Mouse (Mus musculus): ENCODE measurements around the gene Gm42417. TPM values are rescaled to one million over a fixed set of nuclear protein-coding genes. Genes with fewer than 3 reads are reported as not detected.

Gm42417 gene
- total and polyA plus RNA-seq, 2 experiments = not detected

- H3K4me1 ChIP-seq (ENCODE audit: control insufficient read depth, insufficient read depth, low read length) = peaks cover 5% of the 10 kb centered on the region
- peak within 1 kb of the TSS; percentile 76 for H3K9ac ChIP-seq (ENCODE audit: low read depth, low read length)
- H3K27ac ChIP-seq (replicated peaks; ENCODE audit: insufficient read depth, low read depth, low read length) = peak within 1 kb of the TSS; percentile 43
- peak; percentile 96 for DNase-seq (ENCODE audit: extremely low read depth, low read depth, low spot score)
- peaks cover 6% of the 10 kb centered on the region; the same call in 1 of the 2 replicates for H3K79me2 ChIP-seq (ENCODE audit: control insufficient read depth, insufficient read depth, low read length)
- peak; percentile 99 for TF ChIP-seq CTCF (IDR thresholded peaks at IDR 0.05; ENCODE audit: low read depth, low read length)
- no peak for TF ChIP-seq POLR2A (IDR thresholded peaks at IDR 0.05; ENCODE audit: extremely low read depth, insufficient read depth, low read length)
- 0 out of 2 replicates have a peak, but pooled peaks cover 2% of the 10 kb centered on the region for H3K36me3 ChIP-seq (ENCODE audit: control insufficient read depth, insufficient read depth, low read length)
- no peaks in the 10 kb centered on the region for H3K27me3 ChIP-seq (ENCODE audit: control insufficient read depth, insufficient read depth, low read length)
- under 1% methylated on average over 43 of the region's 43 CpGs for WGBS
- peak within 1 kb of the TSS; percentile 73 for H3K4me3 ChIP-seq (ENCODE audit: insufficient read depth, low read depth, low read length)
Observed at GRCm38 (mm10) chr1:36546888-36547471, 7.8 kb upstream of the Gm42417 start, which contains the start of gene Ankrd39. TSS of gene Ankrd39 (minus strand) at chr1:36547445.

GRCm38 (mm10) chr1:36545845-36546600 lies 6.8 kb upstream of the Gm42417 start:
- Histone ChIP-seq H3K4me1 (ENCODE audit: control insufficient read depth, insufficient read depth, low read length) (peaks cover 5% of the 10 kb centered on the region), H3K27me3 (ENCODE audit: control insufficient read depth, insufficient read depth, low read length) (no peaks in the 10 kb centered on the region), H3K4me3 (ENCODE audit: insufficient read depth, low read depth, low read length) (no peak overlapping the region), H3K36me3 (ENCODE audit: control insufficient read depth, insufficient read depth, low read length) (no peaks in the 10 kb centered on the region), H3K9ac (ENCODE audit: low read depth, low read length) (peak overlapping the region; percentile 76), H3K27ac (replicated peaks; ENCODE audit: insufficient read depth, low read depth, low read length) (no peak overlapping the region), H3K79me2 (ENCODE audit: control insufficient read depth, insufficient read depth, low read length) (peaks cover 6% of the 10 kb centered on the region; the same call in 1 of the 2 replicates)
- no peak for DNase-seq (ENCODE audit: extremely low read depth, low read depth, low spot score)
- WGBS = 81% methylated on average over 19 of the region's 19 CpGs
- TF ChIP-seq CTCF (IDR thresholded peaks at IDR 0.05; ENCODE audit: low read depth, low read length) = no peak

GRCm38 (mm10) chr1:36545382-36545781 lies 6.2 kb upstream of the Gm42417 start:
- 39% methylated on average over 2 of the region's 2 CpGs for WGBS

DNA sequence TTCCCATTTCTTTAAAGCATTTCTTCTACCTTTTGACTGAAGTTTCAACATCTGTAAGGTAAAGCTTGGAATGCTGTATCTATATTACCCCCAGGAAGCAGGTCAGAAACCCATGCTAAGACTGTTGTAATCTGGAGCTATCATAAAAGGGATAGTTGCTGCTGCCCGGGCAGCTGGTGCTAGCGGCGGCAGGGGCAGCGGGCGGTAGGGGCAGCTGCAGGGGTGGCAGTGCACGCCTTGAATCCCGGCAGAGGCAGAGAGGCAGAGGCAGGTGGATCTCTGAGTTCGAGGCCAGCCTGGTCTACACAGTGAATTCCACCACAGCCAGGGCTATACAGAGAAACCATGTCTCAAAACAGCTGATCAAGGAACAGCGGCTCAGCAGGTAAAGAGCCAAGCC lies 3.7 kb upstream of the Gm42417 start:
- WGBS = 90% methylated on average over 9 of the region's 9 CpGs
- Histone ChIP-seq H3K4me1 (ENCODE audit: control insufficient read depth, insufficient read depth, low read length) (peaks cover 14% of the 10 kb centered on the region), H3K4me3 (ENCODE audit: insufficient read depth, low read depth, low read length) (no peak overlapping the region), H3K79me2 (ENCODE audit: control insufficient read depth, insufficient read depth, low read length) (peaks cover 6% of the 10 kb centered on the region; the same call in 1 of the 2 replicates), H3K27ac (replicated peaks; ENCODE audit: insufficient read depth, low read depth, low read length) (no peak overlapping the region), H3K9ac (ENCODE audit: low read depth, low read length) (no peak overlapping the region), H3K27me3 (ENCODE audit: control insufficient read depth, insufficient read depth, low read length) (no peaks in the 10 kb centered on the region), H3K36me3 (ENCODE audit: control insufficient read depth, insufficient read depth, low read length) (no peaks in the 10 kb centered on the region)
- no peak for DNase-seq (ENCODE audit: extremely low read depth, low read depth, low spot score)
- no peak for TF ChIP-seq CTCF (IDR thresholded peaks at IDR 0.05; ENCODE audit: low read depth, low read length)
- no peak for TF ChIP-seq POLR2A (IDR thresholded peaks at IDR 0.05; ENCODE audit: extremely low read depth, insufficient read depth, low read length)

More at GRCm38 (mm10) chr1:36545382-36545781, 6.2 kb upstream of the Gm42417 start:
- Histone ChIP-seq H3K36me3 (ENCODE audit: control insufficient read depth, insufficient read depth, low read length) (no peaks in the 10 kb centered on the region), H3K4me1 (ENCODE audit: control insufficient read depth, insufficient read depth, low read length) (peaks cover 5% of the 10 kb centered on the region), H3K4me3 (ENCODE audit: insufficient read depth, low read depth, low read length) (no peak overlapping the region), H3K9ac (ENCODE audit: low read depth, low read length) (no peak overlapping the region), H3K27me3 (ENCODE audit: control insufficient read depth, insufficient read depth, low read length) (no peaks in the 10 kb centered on the region), H3K27ac (replicated peaks; ENCODE audit: insufficient read depth, low read depth, low read length) (no peak overlapping the region), H3K79me2 (ENCODE audit: control insufficient read depth, insufficient read depth, low read length) (peaks cover 6% of the 10 kb centered on the region; the same call in 1 of the 2 replicates)
- peak; percentile 32 for DNase-seq (ENCODE audit: extremely low read depth, low read depth, low spot score)
- TF ChIP-seq CTCF (IDR thresholded peaks at IDR 0.05; ENCODE audit: low read depth, low read length) (no peak), POLR2A (IDR thresholded peaks at IDR 0.05; ENCODE audit: extremely low read depth, insufficient read depth, low read length) (no peak)

- no peak overlapping the region for H3K4me3 ChIP-seq (ENCODE audit: insufficient read depth, low read depth, low read length)
- WGBS = 97% methylated on average over 16 of the region's 16 CpGs
- DNase-seq (ENCODE audit: extremely low read depth, low read depth, low spot score) = no peak
- no peak overlapping the region for H3K27ac ChIP-seq (replicated peaks; ENCODE audit: insufficient read depth, low read depth, low read length)
- no peak overlapping the region for H3K9ac ChIP-seq (ENCODE audit: low read depth, low read length)
- no peaks in the 10 kb centered on the region for H3K27me3 ChIP-seq (ENCODE audit: control insufficient read depth, insufficient read depth, low read length)
- H3K4me1 ChIP-seq (ENCODE audit: control insufficient read depth, insufficient read depth, low read length) = peaks cover 14% of the 10 kb centered on the region
- H3K79me2 ChIP-seq (ENCODE audit: control insufficient read depth, insufficient read depth, low read length) = peaks cover 6% of the 10 kb centered on the region; the same call in 1 of the 2 replicates
- TF ChIP-seq CTCF (IDR thresholded peaks at IDR 0.05; ENCODE audit: low read depth, low read length) = no peak
- no peaks in the 10 kb centered on the region for H3K36me3 ChIP-seq (ENCODE audit: control insufficient read depth, insufficient read depth, low read length)
Observed at GRCm38 (mm10) chr1:36541844-36542243, 2.6 kb upstream of the Gm42417 start.

- Histone ChIP-seq H3K4me3 (ENCODE audit: insufficient read depth, low read depth, low read length) (no peak overlapping the region), H3K4me1 (ENCODE audit: control insufficient read depth, insufficient read depth, low read length) (peaks cover 21% of the 10 kb centered on the region), H3K27ac (replicated peaks; ENCODE audit: insufficient read depth, low read depth, low read length) (no peak overlapping the region), H3K27me3 (ENCODE audit: control insufficient read depth, insufficient read depth, low read length) (no peaks in the 10 kb centered on the region), H3K9ac (ENCODE audit: low read depth, low read length) (no peak overlapping the region), H3K79me2 (ENCODE audit: control insufficient read depth, insufficient read depth, low read length) (no peaks in the 10 kb centered on the region), H3K36me3 (ENCODE audit: control insufficient read depth, insufficient read depth, low read length) (no peaks in the 10 kb centered on the region)
- DNase-seq (ENCODE audit: extremely low read depth, low read depth, low spot score) = no peak
- 81% methylated on average over 12 of the region's 12 CpGs for WGBS
- TF ChIP-seq CTCF (IDR thresholded peaks at IDR 0.05; ENCODE audit: low read depth, low read length) = no peak
- no peak for TF ChIP-seq POLR2A (IDR thresholded peaks at IDR 0.05; ENCODE audit: extremely low read depth, insufficient read depth, low read length)
Observed at GRCm38 (mm10) chr1:36540807-36541206, 1.6 kb upstream of the Gm42417 start.

Measured in liver, adult 2 months (tissue).